Mouse (Mus musculus) embryonic stem cell, embryonic (primary cell): ENCODE measurements around the gene Ercc2.

ENCODE experiments used
- CTCF ChIA-PET, 4 experiments: fragments of 300-600 bp in 2 of 4; fragments of 350-600 bp in 2 of 4; sonication (Branson Sonifier 250); formaldehyde crosslinking; loops; one replicate each; lab custom pipeline; 2022; ENCODE audit warnings: inconsistent platforms in 2 of 4; lab: Charles Lee
- POLR2A ChIA-PET, 4 experiments: fragments of 300-600 bp in 2 of 4; fragments of 350-600 bp in 2 of 4; sonication (Branson Sonifier 250); formaldehyde crosslinking; loops; one replicate each; lab custom pipeline; 2022; ENCODE audit warnings: antibody characterized with exemption in 4 of 4, inconsistent platforms in 1 of 4; lab: Charles Lee

Ercc2 gene

DNA sequence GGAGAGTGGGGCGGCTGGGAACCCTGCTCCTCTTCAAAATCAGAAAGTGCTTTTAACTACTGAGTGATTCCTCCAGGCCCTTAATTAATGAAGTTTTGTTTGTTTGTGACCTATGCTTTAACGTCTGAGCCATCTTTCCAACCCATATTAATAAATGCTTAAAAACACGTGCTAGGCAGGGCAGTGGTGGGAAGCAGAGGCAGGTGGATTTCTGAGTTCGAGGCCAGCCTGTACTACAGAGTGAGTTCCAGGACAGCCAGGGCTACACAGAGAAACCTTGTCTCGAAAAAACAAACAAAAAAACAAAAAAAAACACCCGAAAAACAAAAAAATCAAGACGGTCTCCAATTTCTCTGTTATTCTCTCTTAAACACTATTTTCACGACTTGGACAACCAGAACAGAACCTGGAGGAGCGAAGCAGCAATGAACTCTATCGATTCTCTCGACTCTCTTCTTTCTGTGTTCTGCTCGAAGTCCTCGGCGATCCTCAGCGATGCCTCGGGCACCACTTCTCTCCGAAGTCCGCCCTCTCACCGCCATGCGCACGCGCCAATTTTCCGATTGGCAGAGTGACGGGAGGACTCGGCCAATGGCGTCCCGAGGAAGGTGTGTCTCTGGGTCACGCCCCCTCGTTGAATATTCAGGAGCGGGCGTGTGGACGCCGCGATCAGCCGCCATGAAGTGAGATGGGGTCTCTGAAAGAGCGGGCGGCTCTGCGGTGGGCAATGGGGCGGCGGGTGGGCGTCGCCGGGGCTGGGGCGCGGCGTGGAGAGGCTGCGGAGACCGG is at the start of gene Ercc2:
Gene Ercc2 (plus strand): TSS at position 634 of the 789 bp plus-strand sequence.
- CTCF ChIA-PET = interaction anchor here in 2 of 4 experiments (0.6 to 1.1 kb wide), 2 partner anchors 18 kb away, joined by 3 to 10 read pairs; no protein-coding TSS in a partner anchor
- POLR2A ChIA-PET = interaction anchor here in 3 of 4 experiments (0.6 to 2.9 kb wide), 5 partner anchors 9 to 122 kb away, joined by 3 to 8 read pairs (median 4); no protein-coding TSS in a partner anchor

DNA sequence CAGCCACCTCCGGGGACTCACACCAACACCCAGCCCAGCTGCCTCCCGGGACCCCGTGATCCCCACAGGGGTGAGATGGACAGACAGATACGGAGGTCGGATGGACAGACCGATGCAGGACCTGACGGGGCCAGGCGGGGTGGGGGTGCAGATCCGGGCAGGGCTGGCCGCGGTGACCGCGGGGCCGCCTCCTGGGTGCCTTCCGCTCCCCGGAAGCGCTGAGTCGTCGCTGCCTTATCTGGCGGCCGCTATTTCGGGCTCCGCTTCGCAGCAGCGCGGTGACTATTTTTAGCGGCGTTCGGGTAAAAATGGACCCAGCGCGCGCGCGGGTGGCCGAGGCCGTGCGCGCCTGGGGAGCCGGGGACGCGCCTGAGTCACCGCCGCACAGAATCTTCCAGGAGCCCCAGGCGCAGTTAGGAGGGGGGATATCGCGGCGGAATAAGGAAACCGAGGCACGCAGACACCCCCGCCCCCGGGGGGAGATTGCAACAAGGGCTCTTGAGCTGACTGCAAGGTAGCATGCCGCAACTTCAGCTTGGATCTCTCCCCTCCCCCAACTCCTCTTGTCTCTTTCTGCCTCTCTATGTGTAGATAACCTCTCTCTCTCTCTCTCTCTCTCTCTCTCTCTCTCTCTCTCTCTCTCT is 49.0 kb upstream of the Ercc2 start:
- ChIA-PET POLR2A (interaction anchor here in 3 of 4 experiments (0.6 to 2.9 kb wide), 7 partner anchors 9 to 429 kb away, joined by 3 to 15 read pairs (median 4); partner anchors contain the start of gene Fosb (in 1 of the 3)), CTCF (interaction anchor here in 1 of 4 experiments (0.6 to 0.9 kb wide), 5 partner anchors 9 to 385 kb away, joined by 3 to 5 read pairs (median 3); no protein-coding TSS in a partner anchor)

DNA sequence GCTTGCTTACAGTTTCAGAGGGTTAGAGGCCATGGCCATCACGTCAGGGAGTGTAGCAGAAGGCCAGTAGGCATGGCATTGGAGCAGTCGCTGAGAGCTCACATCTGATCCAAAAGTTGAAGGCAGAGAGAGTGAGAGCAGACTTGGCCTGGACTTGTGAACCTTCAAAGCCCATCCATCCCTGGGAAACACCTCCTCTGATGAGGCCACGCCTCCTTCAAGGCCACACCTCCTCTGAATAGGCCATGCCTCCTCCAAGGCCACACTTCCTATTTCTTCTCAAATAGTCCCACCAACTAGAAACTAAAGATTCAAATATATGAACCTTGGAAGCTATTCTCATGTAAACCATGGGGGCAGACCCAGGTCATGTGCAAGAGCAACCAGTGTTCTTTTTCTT is 46.2 kb upstream of the Ercc2 start:
- CTCF ChIA-PET = interaction anchor here in 2 of 4 experiments (0.6 to 1.3 kb wide), 3 partner anchors 9 to 198 kb away, joined by 3 read pairs; partner anchors contain the start of gene Ercc1 (in 1 of the 2)

DNA sequence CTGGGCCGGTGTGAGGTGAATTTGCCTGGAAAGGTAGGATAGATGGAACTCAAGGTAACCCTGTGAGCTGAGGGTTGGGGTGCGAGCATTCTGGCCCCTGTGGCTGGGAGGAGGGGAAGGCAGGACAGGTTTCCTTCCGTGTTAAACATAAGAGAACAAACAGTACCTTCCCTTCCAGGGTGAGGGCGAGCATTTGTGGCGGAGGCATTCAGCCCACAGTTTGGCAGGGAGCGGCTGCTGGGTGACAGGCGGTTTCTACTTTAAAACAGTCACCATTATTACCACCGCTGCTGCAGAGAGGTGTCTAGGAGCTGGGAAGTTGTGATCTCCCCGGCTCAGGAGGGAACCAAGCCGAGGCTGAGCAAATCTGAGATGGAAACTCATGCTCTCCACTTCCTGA is 44.7 kb upstream of the Ercc2 start:
- ChIA-PET CTCF (interaction anchor here in 2 of 4 experiments (0.5 to 1.1 kb wide), 2 partner anchors 36 to 46 kb away, joined by 3 to 4 read pairs; no protein-coding TSS in a partner anchor), POLR2A (interaction anchor here in 2 of 4 experiments (0.6 to 2.3 kb wide), 3 partner anchors 25 to 34 kb away, joined by 3 to 4 read pairs (median 4); no protein-coding TSS in a partner anchor)

More for the DNA sequence above, 46.2 kb upstream of the Ercc2 start:
- POLR2A ChIA-PET = interaction anchor here in 1 of 4 experiments (2.3 kb wide), 1 partner anchor 32 kb away, joined by 4 read pairs; no protein-coding TSS in a partner anchor

DNA sequence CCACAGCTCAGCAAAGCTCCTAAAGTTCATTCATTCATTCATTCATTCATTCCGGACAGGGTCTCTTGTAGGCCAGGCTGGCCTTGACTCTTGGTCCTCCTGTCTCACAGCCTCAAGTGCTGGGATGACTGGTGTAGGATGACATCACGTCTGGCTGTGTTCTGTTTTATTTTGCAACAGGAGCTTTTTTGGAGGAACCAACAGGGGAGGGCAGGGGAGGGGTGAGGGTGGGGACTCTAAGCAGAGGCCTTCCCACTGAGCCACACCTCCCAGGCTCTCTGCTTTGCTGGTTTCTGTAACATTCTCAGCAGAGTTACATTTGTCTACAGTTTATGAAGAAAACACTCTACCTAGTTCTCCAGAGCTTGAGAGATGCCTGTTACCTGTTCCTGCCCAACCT is 43.8 kb upstream of the Ercc2 start:
- CTCF ChIA-PET = interaction anchor here in 3 of 4 experiments (0.6 to 1.1 kb wide), 3 partner anchors 29 to 177 kb away, joined by 3 to 4 read pairs (median 3); no protein-coding TSS in a partner anchor
- POLR2A ChIA-PET = interaction anchor here in 2 of 4 experiments (0.6 to 1.7 kb wide), 4 partner anchors 22 to 260 kb away, joined by 3 to 4 read pairs (median 3); partner anchors contain the start of genes Cd3eap (in 1 of the 2) and Ppp1r13l (in 1 of the 2)

DNA sequence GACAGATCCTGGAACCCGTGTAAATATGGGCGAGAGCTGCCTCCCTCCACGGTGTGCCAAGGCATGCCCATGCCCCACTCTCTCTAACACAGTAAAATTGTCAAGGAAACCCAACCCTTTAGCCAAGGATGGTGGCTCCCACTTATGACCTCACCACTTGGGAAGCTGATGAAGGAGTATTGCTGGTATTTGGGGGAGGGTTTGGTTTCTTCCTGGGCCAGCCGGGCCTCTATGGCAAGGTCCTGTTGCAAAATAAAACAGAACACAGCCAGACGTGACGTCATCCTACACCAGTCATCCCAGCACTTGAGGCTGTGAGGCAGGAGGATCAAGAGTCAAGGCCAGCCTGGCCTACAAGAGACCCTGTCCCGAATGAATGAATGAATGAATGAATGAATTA is 43.2 kb upstream of the Ercc2 start:
- CTCF ChIA-PET = interaction anchor here in 1 of 4 experiments (0.6 kb wide), 1 partner anchor 176 kb away, joined by 3 read pairs; no protein-coding TSS in a partner anchor
- POLR2A ChIA-PET = interaction anchor here in 2 of 4 experiments (0.6 to 1.7 kb wide), 4 partner anchors 21 to 261 kb away, joined by 3 to 4 read pairs (median 3); partner anchors contain the start of genes Cd3eap (in 1 of the 2) and Ppp1r13l (in 1 of the 2)

DNA sequence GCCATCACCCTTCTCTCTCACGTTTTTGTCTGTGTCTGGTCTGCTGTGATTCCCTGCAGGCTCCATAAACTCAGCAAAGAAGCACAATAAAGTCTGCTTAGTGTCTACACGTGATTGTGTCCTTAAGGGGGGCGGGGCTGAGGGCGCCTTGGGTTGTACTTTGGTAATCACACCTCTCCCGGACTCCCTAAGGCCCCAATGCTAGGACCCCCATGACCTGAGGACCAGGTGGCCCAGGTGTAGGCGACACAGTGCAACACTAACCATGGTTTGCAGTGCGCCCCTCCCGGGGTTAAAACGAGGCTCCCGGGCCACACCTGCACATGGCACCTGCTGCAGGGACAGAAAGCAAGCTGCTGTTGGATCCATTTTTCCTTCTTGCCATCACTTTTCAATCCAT is 40.6 kb upstream of the Ercc2 start:
- ChIA-PET CTCF (interaction anchor here in 2 of 4 experiments (0.9 to 3.0 kb wide), 4 partner anchors 8 to 102 kb away, joined by 4 to 43 read pairs (median 4); no protein-coding TSS in a partner anchor), POLR2A (interaction anchor here in 3 of 4 experiments (0.5 to 1.4 kb wide), 7 partner anchors 8 to 348 kb away, joined by 3 to 4 read pairs (median 3); partner anchors contain the start of genes Cd3eap (in 1 of the 3), Fosb (in 1 of the 3) and Ppp1r13l (in 1 of the 3))

DNA sequence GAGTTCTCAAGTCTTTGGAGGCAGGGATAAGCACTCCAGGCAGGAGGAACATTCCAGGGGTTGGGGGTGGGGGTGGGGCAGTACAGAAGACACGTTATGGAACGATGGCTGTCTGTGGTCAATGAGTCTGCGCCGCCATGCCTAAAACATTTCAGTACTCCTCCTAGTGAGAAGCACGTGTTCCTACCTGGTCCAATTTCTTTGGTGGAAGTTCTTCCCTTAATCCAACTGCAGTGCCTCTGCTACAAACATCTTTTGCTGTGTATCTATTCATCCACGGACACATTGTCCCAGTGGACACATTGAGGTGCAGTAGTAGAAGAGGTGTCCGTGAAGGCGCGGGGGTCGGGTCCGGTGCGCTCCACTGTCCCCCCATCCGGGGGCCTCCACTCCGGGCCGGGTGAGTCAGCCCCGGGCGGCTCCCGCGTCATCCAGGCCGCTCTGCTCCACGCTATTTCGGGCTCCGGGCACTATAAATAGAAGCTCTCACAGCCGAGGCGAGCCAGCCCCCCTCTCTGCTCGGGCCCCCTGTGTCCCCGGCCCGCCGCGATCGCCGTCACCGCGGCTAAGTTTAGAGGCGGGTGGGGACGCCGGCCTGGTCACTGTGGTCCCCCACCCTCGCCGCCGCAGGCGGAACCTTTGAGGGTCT is 39.9 kb upstream of the Ercc2 start:
- ChIA-PET POLR2A (interaction anchor here in 3 of 4 experiments (0.5 to 3.4 kb wide), 16 partner anchors 9 to 347 kb away, joined by 3 to 10 read pairs (median 3); partner anchors contain the start of genes Cd3eap (in 2 of the 3), Ppp1r13l (in 2 of the 3) and Fosb (in 1 of the 3)), CTCF (interaction anchor here (0.5 to 3.0 kb wide), 27 partner anchors 9 to 163 kb away, joined by 3 to 43 read pairs (median 4); no protein-coding TSS in a partner anchor)

DNA sequence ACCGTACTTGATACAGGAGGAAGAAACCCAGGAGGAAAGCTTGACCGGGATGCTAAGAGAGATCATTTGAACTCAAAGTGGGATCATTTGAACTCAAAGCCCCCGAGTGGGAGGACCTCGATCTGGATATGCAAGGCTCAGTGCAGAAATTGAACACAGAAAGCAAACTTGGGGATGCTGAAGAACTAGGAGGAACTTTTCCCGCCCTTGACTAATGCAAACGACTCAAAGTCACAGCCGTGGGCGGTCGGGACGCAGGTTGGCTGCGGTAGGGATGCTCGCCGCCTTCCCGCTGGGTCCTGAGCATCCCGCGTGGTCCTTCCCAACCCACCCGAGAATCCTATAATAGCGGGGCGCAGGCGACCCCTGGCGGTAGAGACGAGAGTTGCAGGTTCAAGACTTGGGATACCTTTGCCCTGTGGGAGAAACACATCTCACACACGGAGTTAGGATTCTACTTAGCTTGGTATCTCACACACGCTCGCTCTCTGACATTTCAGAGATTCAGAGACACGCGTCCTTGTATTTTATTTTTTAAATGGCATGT is 39.3 kb upstream of the Ercc2 start:
- ChIA-PET POLR2A (interaction anchor here in 3 of 4 experiments (0.7 to 3.4 kb wide), 15 partner anchors 11 to 133 kb away, joined by 3 to 10 read pairs (median 3); partner anchors contain the start of genes Cd3eap (in 2 of the 3) and Ppp1r13l (in 2 of the 3)), CTCF (interaction anchor here (0.6 to 3.0 kb wide), 38 partner anchors 11 to 286 kb away, joined by 3 to 43 read pairs (median 4); no protein-coding TSS in a partner anchor)

DNA sequence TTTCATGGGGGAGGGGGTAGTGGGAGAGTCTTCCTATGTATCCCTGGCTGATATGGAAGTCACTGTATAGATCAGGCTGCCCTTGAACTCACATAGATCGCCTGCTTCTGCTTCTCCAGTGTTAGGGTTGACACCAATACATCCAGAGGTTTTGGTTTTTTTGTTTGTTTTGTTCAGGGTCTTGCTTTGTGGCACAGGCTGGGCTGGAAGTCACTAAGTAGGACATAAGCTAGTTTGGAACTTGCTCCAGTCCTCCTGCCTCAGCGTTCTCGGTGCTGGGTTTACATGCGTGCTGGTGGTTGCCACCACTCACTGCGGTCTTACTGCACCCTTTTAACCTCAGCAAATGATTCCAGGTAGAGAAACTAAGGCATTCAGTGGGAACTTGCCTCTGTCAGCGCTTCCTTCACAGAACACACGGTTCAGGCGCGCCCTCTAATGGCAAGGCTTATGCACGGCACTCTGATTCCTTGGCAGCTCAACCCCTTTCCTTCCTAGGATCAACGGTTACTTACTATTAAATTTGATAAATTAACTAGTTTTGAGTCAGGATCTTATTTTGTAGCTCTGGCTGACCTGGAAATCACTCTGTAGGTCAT is 38.5 kb upstream of the Ercc2 start:
- CTCF ChIA-PET = interaction anchor here (0.6 to 3.0 kb wide), 54 partner anchors 11 to 470 kb away, joined by 3 to 43 read pairs (median 4); partner anchors contain the start of genes Cblc (in 1 of the 4) and Fosb (in 1 of the 4)

DNA sequence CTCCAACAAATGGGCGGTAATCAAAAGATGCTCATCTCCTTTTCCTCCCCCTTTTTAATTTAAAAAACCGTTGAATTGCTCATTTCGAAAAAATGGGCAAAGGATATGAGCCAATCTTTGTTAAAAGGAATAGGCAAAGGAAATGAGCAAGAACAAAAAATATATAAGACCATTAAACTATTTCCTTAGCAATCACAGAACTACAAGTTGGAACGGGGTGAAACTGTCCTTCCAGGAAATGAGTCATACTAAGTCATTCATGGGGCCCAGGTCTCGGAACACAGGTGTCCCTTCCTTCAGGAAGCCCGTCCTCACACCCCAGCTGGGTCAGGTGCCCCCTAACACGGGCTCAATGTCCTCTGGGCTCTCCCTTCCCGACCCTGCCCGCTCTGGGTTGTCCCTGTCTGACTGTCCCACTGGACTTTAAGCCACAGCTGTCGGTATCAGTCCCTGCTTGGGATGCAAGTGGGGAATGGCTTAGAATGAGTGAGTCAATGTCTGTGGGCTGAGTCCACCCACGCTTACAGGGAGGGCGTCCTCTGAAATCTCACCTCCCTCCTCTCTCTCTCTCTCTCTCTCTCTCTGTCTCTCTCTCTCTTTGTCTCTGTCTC is 37.5 kb upstream of the Ercc2 start, which contains the start of gene Ercc1:
Gene Ercc1 (plus strand): TSS at position 542 of the 611 bp plus-strand sequence.
- POLR2A ChIA-PET = interaction anchor here (0.6 to 3.4 kb wide), 28 partner anchors 10 to 351 kb away, joined by 3 to 23 read pairs (median 6); partner anchors contain the start of genes Cd3eap (in 3 of the 4), Ppp1r13l (in 3 of the 4), Fosb (in 2 of the 4) and Ppm1n (in 1 of the 4)
- CTCF ChIA-PET = interaction anchor here (0.6 to 2.4 kb wide), 26 partner anchors 8 to 259 kb away, joined by 3 to 18 read pairs (median 3); partner anchors contain the start of genes Eml2 (in 1 of the 4) and Fosb (in 1 of the 4)

More for the DNA sequence above, 38.5 kb upstream of the Ercc2 start:
- POLR2A ChIA-PET = interaction anchor here in 3 of 4 experiments (0.6 to 3.4 kb wide), 18 partner anchors 16 to 426 kb away, joined by 3 to 11 read pairs (median 4); partner anchors contain the start of genes Cd3eap (in 2 of the 3), Ppp1r13l (in 2 of the 3) and Fosb (in 1 of the 3)

DNA sequence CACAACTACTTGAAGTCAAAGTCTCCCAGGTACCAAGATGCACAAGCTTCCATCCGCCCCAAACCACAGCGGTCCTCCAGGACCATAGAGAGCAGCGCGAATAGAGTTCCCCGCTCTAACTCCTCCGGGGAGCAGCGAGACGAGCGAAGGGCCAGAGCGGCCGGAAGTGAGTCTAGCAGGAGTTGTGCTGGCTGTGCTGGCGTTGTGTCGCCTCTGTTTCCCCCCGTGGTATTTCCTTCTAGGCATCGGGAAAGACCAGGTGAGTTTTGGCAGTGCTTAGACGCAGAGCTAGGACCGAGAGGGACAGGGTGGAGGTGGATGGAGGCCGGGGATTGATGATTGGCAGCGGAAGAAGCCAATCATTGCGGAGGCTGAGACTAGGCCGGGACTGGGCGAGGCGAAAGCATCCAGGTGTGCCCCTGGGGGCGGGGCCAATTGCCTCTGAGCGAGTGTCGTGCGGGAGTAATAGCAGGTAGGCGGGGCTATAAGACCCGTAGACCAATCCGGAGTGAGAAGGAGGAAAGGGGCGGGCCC is 36.8 kb upstream of the Ercc2 start:
- CTCF ChIA-PET = interaction anchor here (0.6 to 2.4 kb wide), 27 partner anchors 9 to 258 kb away, joined by 3 to 18 read pairs (median 3); partner anchors contain the start of genes Eml2 (in 1 of the 4) and Fosb (in 1 of the 4)
- POLR2A ChIA-PET = interaction anchor here (0.6 to 3.4 kb wide), 28 partner anchors 10 to 352 kb away, joined by 3 to 23 read pairs (median 6); partner anchors contain the start of genes Cd3eap (in 3 of the 4), Ppp1r13l (in 3 of the 4), Fosb (in 2 of the 4) and Ppm1n (in 1 of the 4)

DNA sequence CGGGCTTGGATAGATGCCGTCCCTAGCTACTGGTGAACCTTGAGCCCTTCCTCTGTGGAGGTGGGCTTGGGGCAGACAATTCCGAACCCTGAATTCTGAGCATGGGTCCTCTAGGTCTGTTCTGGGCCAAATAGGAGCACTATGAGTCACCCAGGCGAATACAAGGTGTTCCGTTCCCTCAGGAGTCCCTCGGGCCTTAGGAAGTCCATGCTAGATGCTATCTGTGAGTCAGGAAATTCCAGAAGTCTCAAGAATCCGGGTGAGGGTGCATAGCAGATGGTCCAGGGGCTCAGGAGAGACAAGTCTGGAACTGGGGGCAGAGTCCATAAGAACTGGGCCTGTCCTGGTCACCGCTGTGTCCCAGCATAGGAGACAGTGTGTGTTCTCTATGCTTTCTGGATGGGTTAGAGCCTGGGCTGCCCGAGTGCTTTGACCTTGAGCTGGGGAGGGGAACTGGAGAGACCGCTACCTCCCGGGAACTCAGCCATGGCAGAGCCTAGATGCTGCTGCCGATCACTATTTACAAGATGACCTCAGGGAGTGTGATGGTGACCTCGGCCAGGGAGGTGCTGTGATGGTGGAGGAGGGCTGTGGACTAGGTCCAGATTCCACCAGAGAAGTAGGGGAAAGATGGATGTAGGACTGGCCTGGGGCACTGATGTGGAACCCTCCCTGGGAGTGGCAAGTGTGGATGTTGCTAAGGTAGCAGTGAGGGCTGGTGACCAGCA is 32.5 kb upstream of the Ercc2 start:
- ChIA-PET POLR2A (interaction anchor here in 1 of 4 experiments (0.8 to 1.6 kb wide), 4 partner anchors 10 to 200 kb away, joined by 3 to 5 read pairs (median 4); partner anchors contain the start of genes Cd3eap, Ppp1r13l and Qpctl), CTCF (interaction anchor here in 1 of 4 experiments (0.7 to 1.3 kb wide), 2 partner anchors 11 to 424 kb away, joined by 3 read pairs; partner anchors contain the start of gene Ppp1r13l)

DNA sequence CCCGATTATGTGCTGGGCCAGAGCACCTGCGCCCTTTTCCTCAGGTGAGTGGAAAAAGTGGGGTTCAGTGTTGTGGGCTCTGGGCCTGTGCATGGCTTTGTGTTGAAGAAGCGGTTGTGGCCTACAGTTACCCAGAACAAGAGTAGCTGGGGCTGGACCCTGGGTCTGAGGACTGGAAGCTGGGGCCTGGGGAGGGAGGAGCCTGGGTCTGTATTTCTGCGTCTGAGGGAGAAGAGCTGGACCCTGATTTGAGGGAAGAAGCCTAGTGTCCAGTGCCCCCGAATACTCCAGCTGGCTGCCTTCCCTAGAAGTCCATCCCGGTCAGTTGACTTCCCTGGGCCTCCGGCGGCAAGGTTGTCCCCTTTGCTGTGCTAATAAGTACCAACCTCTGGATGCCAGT is 31.6 kb upstream of the Ercc2 start:
- ChIA-PET CTCF (no interaction called here), POLR2A (interaction anchor here in 1 of 4 experiments (1.6 kb wide), 1 partner anchor 201 kb away, joined by 3 read pairs; the partner anchor contains the start of gene Qpctl)
